Mouse (Mus musculus) neutrophil, adult 59 days (primary cell): ENCODE data around the gene Ahnak. TPM values are rescaled to one million over a fixed set of nuclear protein-coding genes. Genes with fewer than 3 reads are reported as not detected.

Experiments
- total RNA-seq, 2 experiments: library from RNA; stranded (reverse); gene quantifications; 1 replicate in 1 of 2; 2 replicates in 1 of 2; pipeline ENCODE4 v1.2.4; 2023

Gene Ahnak
- total RNA-seq, result 100 to 1,000 TPM; 348 to 529 TPM

DNA sequence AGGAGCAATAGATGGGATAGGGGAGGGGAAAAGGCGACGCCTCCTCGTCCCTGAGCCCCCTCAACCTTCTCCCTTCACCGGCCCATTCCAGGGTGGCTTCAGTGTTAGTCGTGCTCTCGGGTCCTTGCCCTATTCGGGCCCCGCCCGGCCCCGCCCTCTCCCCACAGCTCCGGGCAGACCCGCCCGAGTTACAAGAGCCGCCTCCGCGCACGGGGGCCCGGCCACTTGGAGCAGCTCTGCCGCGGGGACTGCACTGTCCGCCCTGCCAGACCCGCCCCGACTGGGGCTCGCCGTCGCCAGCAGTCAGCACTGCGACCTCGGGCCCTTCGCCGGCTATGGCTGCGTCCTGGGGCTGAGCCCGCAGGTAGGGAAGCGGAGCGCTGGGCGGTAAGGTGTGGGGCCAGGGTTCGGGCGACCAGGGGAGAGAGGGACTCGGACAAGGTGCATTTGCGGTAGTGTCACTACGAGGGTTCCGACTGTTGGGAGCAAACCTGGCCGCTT lies at the start of gene Ahnak:
Ahnak (plus strand) TSS at position 219 of the 501 bp plus-strand sequence.

GRCm38 (mm10) chr19:8941515-8942217 lies 47.4 kb upstream of the Ahnak start, which contains the start of gene Mta2:
TSS of gene Mta2 (plus strand) at chr19:8941875.

DNA sequence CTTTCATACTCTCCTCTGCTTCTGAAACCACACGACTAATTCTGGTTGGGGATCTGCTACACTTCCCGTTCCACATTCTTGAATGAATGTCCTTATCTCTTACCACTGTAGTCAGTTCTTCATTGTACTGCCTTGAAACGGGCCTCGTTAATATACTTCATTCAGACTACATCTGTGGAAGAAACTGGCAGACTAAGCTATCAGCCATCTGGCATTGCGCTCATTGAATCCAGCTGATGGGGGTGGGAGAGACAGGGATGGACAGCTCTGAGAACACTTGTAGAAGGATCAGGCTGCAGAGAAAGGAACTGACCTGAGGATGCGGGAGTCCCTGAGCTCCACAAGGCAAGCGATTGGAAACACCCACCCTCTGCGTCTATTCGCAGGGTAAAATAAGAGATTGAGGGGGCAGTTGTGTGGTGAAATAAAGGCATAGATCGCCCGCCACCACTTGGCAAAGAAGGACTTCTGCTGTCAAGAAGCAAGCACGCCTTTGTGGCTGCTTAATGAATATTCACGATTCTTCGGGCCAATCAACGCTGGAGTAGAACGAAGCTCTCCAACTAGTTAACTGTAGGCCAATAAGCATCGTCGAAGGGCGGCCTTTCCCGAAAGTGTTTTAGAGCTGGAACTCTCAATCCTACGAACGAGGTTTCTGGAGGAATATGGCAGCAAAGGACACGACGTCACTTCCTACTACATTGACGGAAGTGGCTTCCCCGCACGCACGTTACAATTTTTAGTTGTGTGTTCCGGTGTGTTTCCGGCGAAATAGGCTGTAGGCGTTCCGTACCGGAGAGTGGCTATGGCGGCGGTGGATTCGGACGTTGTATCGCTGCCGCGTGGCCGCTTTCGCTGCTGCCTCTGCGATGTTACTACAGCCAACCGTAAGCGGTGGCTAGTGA lies 35.7 kb upstream of the Ahnak start, which contains the start of gene Tut1:
Tut1 (plus strand) TSS at position 713 of the 905 bp plus-strand sequence.

GRCm38 (mm10) chr19:8966590-8967372 lies 22.3 kb upstream of the Ahnak start, which contains the start of gene Eef1g:
TSS of gene Eef1g (plus strand) at chr19:8967041.

GRCm38 (mm10) chr19:9087821-9088220 lies 98.7 kb downstream of the Ahnak start, which contains the start of gene Scgb1a1:
TSS of gene Scgb1a1 (minus strand) at chr19:9087958.

Other genes with a start within 250 kb of the Ahnak start
- gene 1700092M07Rik, start 248.6 kb upstream of the Ahnak start, total RNA-seq, result 1 to 10 TPM in 1 of 2 experiments, not detected in 1; 2.8 TPM
- 100 to 1,000 TPM; 125 to 152 TPM for gene Stx5a, start 247.9 kb upstream of the Ahnak start, total RNA-seq
- 100 to 1,000 TPM; 133 to 147 TPM for gene Nxf1, start 232.2 kb upstream of the Ahnak start, total RNA-seq
- 10 to 100 TPM; 20.5 to 24.1 TPM for gene Tmem223, start 218.3 kb upstream of the Ahnak start, total RNA-seq
- gene Tmem179b, start 214.8 kb upstream of the Ahnak start, total RNA-seq, result 10 to 100 TPM; 75.5 to 83.0 TPM
- 10 to 100 TPM; 11.3 to 11.5 TPM for gene Taf6l, start 202.9 kb upstream of the Ahnak start, total RNA-seq
- gene Polr2g, start 190.7 kb upstream of the Ahnak start, total RNA-seq, result 10 to 100 TPM; 45.1 to 45.9 TPM
- gene Zbtb3, start 186.7 kb upstream of the Ahnak start, total RNA-seq, result under 1 TPM; 0.79 to 0.98 TPM
- 10 to 100 TPM; 20.3 to 24.7 TPM for gene Ttc9c, start 170.0 kb upstream of the Ahnak start, total RNA-seq
- 10 to 100 TPM; 89.7 to 97.5 TPM for gene Hnrnpul2, start 169.3 kb upstream of the Ahnak start, total RNA-seq
- gene AC129217.1, start 159.5 kb upstream of the Ahnak start, total RNA-seq, result 1 to 10 TPM; 3.5 to 7.8 TPM
- gene Bscl2, start 151.8 kb upstream of the Ahnak start, total RNA-seq, result 10 to 100 TPM; 55.1 to 64.1 TPM
- gene Gng3, start 150.1 kb upstream of the Ahnak start, total RNA-seq, result not detected
- under 1 TPM; 0.20 to 0.36 TPM for gene Lrrn4cl, start 138.5 kb upstream of the Ahnak start, total RNA-seq
- 10 to 100 TPM; 92.5 to 99.0 TPM for gene Ubxn1, start 117.8 kb upstream of the Ahnak start, total RNA-seq
- gene Uqcc3, start 108.4 kb upstream of the Ahnak start, total RNA-seq, result 10 to 100 TPM; 19.7 to 21.0 TPM
- gene Lbhd1, start 105.6 kb upstream of the Ahnak start, total RNA-seq, result 10 to 100 TPM in 1 of 2 experiments, 1 to 10 TPM in 1; 9.9 to 17.6 TPM
- not detected for gene Gm49403, start 105.4 kb upstream of the Ahnak start, total RNA-seq
- 10 to 100 TPM; 20.5 to 27.8 TPM for gene 1810009A15Rik, start 100.4 kb upstream of the Ahnak start, total RNA-seq
- 1 to 10 TPM; 6.1 to 8.2 TPM for gene Gm49416, start 100.4 kb upstream of the Ahnak start, total RNA-seq
- gene Ints5, start 96.3 kb upstream of the Ahnak start, total RNA-seq, result 10 to 100 TPM; 13.2 to 14.3 TPM
- 10 to 100 TPM; 79.7 to 91.5 TPM for gene Ganab, start 91.2 kb upstream of the Ahnak start, total RNA-seq
- 10 to 100 TPM; 39.9 to 45.3 TPM for gene B3gat3, start 68.9 kb upstream of the Ahnak start, total RNA-seq
- gene Rom1, start 59.9 kb upstream of the Ahnak start, total RNA-seq, result 1 to 10 TPM; 1.3 to 2.3 TPM
- 10 to 100 TPM; 48.3 to 52.7 TPM for gene Eml3, start 59.7 kb upstream of the Ahnak start, total RNA-seq
- gene Mta2, start 47.4 kb upstream of the Ahnak start, total RNA-seq, result 100 to 1,000 TPM; 103 to 115 TPM
- 1 to 10 TPM; 6.4 to 9.1 TPM for gene Tut1, start 35.4 kb upstream of the Ahnak start, total RNA-seq
- 100 to 1,000 TPM; 127 to 130 TPM for gene Eef1g, start 22.2 kb upstream of the Ahnak start, total RNA-seq
- not detected for gene Scgb1a1, start 98.7 kb downstream of the Ahnak start, total RNA-seq
- 10 to 100 TPM in 1 of 2 experiments, 1 to 10 TPM in 1; 9.0 to 10.5 TPM for gene Asrgl1, start 146.4 kb downstream of the Ahnak start, total RNA-seq